Mouse (Mus musculus) ES-E14 (cell line): Measurements from ENCODE around the gene Nhlrc2. TPM values are rescaled to one million over a fixed set of nuclear protein-coding genes. Genes with fewer than 3 reads are reported as not detected.
"Not testable (repeated sequence)": the region's sequence is repeated elsewhere in the genome, so short reads cannot be mapped to it uniquely, and the experiment has no call there.

Experiments used
- DNase-seq: peaks from one replicate; pipeline ENCODE4 v3.0.0-alpha.2; 2013; ENCODE audit warnings: low read depth, low spot score
- H3K27ac ChIP-seq: 2 replicates; pipeline ENCODE4 v1.5.1; 2012; ENCODE audit warnings: low read depth, mild to moderate bottlenecking, low read length, moderate library complexity, mixed read lengths; ENCODE audit not compliant: poor library complexity, insufficient read depth, severe bottlenecking
- H3K36me3 ChIP-seq: 2 replicates; pipeline ENCODE4 v1.6.1; 2012; ENCODE audit warnings: mild to moderate bottlenecking, low read length, moderate library complexity, mixed read lengths; ENCODE audit not compliant: control insufficient read depth, poor library complexity, insufficient read depth, severe bottlenecking
- H3K4me1 ChIP-seq, 2 experiments: fragments of 150-350 bp in 1 of 2; sonication (generic) in 1 of 2; 2 replicates each; pipeline ENCODE4 v1.6.1; 2012; ENCODE audit warnings: low read length in 2 of 2, mild to moderate bottlenecking in 1 of 2, mixed read lengths in 1 of 2; ENCODE audit not compliant: control insufficient read depth in 2 of 2, insufficient read depth in 2 of 2, poor library complexity in 1 of 2
- H3K4me3 ChIP-seq, 2 experiments: fragments of 150-350 bp in 1 of 2; sonication (generic) in 1 of 2; 2 replicates each; pipeline ENCODE4 v1.5.1; 2012; ENCODE audit warnings: low read length in 2 of 2, low read depth in 1 of 2, mild to moderate bottlenecking in 1 of 2, mixed read lengths in 1 of 2; ENCODE audit not compliant: insufficient read depth in 1 of 2, poor library complexity in 1 of 2, severe bottlenecking in 1 of 2
- H3K9ac ChIP-seq: 2 replicates; pipeline ENCODE4 v1.6.1; 2012; ENCODE audit warnings: low read depth, mild to moderate bottlenecking, low read length, mixed read lengths; ENCODE audit not compliant: poor library complexity, insufficient read depth, severe bottlenecking
- H3K9me3 ChIP-seq: fragments of 150-350 bp; sonication (generic); 2 replicates; pipeline ENCODE4 v1.6.1; 2012; ENCODE audit warnings: low read depth, mild to moderate bottlenecking, low read length; ENCODE audit not compliant: control insufficient read depth, insufficient read depth
- CHD2 ChIP-seq: IDR thresholded peaks from 2 replicates; pipeline ENCODE4 v1.6.1; 2014; ENCODE audit warnings: mild to moderate bottlenecking, low read depth, low read length, inconsistent platforms
- HCFC1 ChIP-seq: IDR thresholded peaks from 2 replicates; pipeline ENCODE4 v1.6.1; 2012; ENCODE audit warnings: low read length, inconsistent platforms, borderline replicate concordance; ENCODE audit not compliant: insufficient read depth
- ZC3H11A ChIP-seq: IDR thresholded peaks from 2 replicates; pipeline ENCODE4 v1.6.1; 2012; ENCODE audit warnings: low read depth, mild to moderate bottlenecking, inconsistent platforms, low read length, borderline replicate concordance
- in situ Hi-C, 2 experiments: fragments of 600-800 bp; cut with MboI; formaldehyde crosslinking; loops; one replicate each; pipeline ENCODE4 v1.15.1; 2025; ENCODE audit warnings: low sequenced_read_pairs in 2 of 2, inconsistent platforms in 1 of 2; ENCODE audit not compliant: unreplicated experiment in 2 of 2
- total RNA-seq: library from RNA; depleted of rRNA; stranded (reverse); fragments of 300-350 nt; gene quantifications from 2 replicates; pipeline ENCODE4 v1.2.3, GENCODE M21; 2012; rRNA removed

Nhlrc2 gene
- 15.3 and 15.9 TPM in 2 replicates for total RNA-seq

- Histone ChIP-seq H3K27ac (peak within 1 kb of the TSS; percentile 79), H3K36me3 (peaks cover 12% of the 10 kb centered on the region), H3K9me3 (no peaks in the 10 kb centered on the region), H3K4me3 (peak within 1 kb of the TSS; percentile 85 to 87), H3K4me1 (peaks cover 0 to 6% of the 10 kb centered on the region in 2 experiments; a peak in 1 of 4 replicates), H3K9ac (peak within 1 kb of the TSS; percentile 96)
- TF ChIP-seq HCFC1 (peak; percentile 50; the same call in 1 of the 2 replicates), CHD2 (no peak), ZC3H11A (peak; percentile 100)
- in situ Hi-C loops = no loop called here
- DNase-seq = peak; percentile 73
These were observed at the start of gene Nhlrc2 for GRCm38 (mm10) chr19:56548230-56549032. Gene Nhlrc2, plus strand, starts transcription at chr19:56548261.

- H3K4me1 ChIP-seq, H3K27ac ChIP-seq, H3K36me3 ChIP-seq, in situ Hi-C loops, H3K9ac ChIP-seq, H3K9me3 ChIP-seq, DNase-seq, H3K4me3 ChIP-seq: not testable (repeated sequence)
These were observed 45.0 kb upstream of the Nhlrc2 start for GRCm38 (mm10) chr19:56503069-56503468.

DNA sequence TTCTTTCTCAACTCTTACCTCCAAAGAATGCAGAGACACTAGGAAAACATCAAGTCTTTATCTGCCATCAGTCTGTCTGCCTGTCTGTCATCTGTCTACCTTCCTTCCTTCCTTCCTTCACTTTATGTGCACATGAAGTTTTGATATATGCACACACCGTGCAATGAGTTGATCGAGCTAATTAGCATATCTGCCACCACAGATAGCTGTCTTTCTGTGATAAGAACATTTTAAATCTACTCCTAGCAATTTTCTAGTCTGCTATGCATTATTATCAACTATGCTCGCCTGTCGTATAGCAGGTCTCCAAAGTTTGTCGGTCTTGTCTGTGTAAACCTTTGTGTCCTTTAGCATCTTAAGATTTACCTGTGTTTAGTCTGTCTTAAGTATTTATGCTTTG is 44.5 kb upstream of the Nhlrc2 start:
- H3K9me3 ChIP-seq, in situ Hi-C loops, H3K4me3 ChIP-seq, H3K36me3 ChIP-seq, H3K9ac ChIP-seq, H3K27ac ChIP-seq, H3K4me1 ChIP-seq, DNase-seq: not testable (repeated sequence)

- H3K27ac ChIP-seq, H3K9ac ChIP-seq, H3K36me3 ChIP-seq, H3K4me1 ChIP-seq, H3K9me3 ChIP-seq, H3K4me3 ChIP-seq, DNase-seq, in situ Hi-C loops: not testable (repeated sequence)
These were observed 36.9 kb upstream of the Nhlrc2 start for GRCm38 (mm10) chr19:56511207-56511606.

DNA sequence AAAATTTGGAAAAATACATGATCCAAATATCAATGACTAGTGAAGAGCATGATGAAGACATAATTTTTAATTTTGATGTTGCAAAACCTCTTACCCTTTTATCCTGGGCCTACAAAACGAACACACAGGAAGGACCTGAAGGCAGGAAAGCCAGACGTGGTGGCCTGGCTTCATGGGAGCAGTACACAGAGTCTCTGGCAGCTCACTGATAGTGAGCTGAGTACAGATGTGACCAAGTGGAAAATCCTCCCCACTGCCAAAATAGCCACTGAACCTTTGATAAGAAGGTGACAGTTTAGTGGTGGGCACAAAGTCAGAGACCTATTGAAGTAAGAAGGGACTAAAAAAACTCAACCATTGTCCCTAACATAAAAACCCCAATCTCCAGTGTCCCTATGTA is 34.5 kb upstream of the Nhlrc2 start:
- H3K4me1 ChIP-seq, H3K9me3 ChIP-seq, H3K36me3 ChIP-seq, H3K27ac ChIP-seq, H3K4me3 ChIP-seq, H3K9ac ChIP-seq, in situ Hi-C loops, DNase-seq: not testable (repeated sequence)

- H3K4me1 ChIP-seq, H3K36me3 ChIP-seq, in situ Hi-C loops, H3K9ac ChIP-seq, DNase-seq, H3K9me3 ChIP-seq, H3K4me3 ChIP-seq, H3K27ac ChIP-seq: not testable (repeated sequence)
These were observed 28.7 kb upstream of the Nhlrc2 start for GRCm38 (mm10) chr19:56519408-56519807.

GRCm38 (mm10) chr19:56530529-56530928 is 17.5 kb upstream of the Nhlrc2 start:
- in situ Hi-C loops = not testable (repeated sequence)

More at GRCm38 (mm10) chr19:56530529-56530928, 17.5 kb upstream of the Nhlrc2 start:
- H3K9ac ChIP-seq, H3K4me1 ChIP-seq, H3K27ac ChIP-seq, H3K9me3 ChIP-seq, H3K4me3 ChIP-seq, H3K36me3 ChIP-seq, DNase-seq: not testable (repeated sequence)
